Mouse (Mus musculus): ENCODE measurements around the gene Uqcc1. TPM values are rescaled to one million over a fixed set of nuclear protein-coding genes. Genes with fewer than 3 reads are reported as not detected.
"Not testable (repeated sequence)": the region's sequence is repeated elsewhere in the genome, so short reads cannot be mapped to it uniquely, and the experiment has no call there.

Gene Uqcc1
- total RNA-seq, 2 experiments from 2014 or later, result 39.6 to 51.5 TPM

GRCm38 (mm10) chr2:155862573-155863300 lies 67.4 kb downstream of the Uqcc1 start:
- ATAC-seq (replicated peaks; ENCODE audit: poor library complexity), result no peak

- ATAC-seq (replicated peaks; ENCODE audit: poor library complexity), result no peak
Observed at GRCm38 (mm10) chr2:155861581-155861980, 68.5 kb downstream of the Uqcc1 start.

- ATAC-seq (replicated peaks; ENCODE audit: poor library complexity), result no peak
Observed at GRCm38 (mm10) chr2:155860102-155860501, 70.0 kb downstream of the Uqcc1 start.

GRCm38 (mm10) chr2:155852536-155852935 lies 77.6 kb downstream of the Uqcc1 start:
- no peak for ATAC-seq (replicated peaks; ENCODE audit: poor library complexity)

GRCm38 (mm10) chr2:155850120-155850519 lies 80.0 kb downstream of the Uqcc1 start:
- ATAC-seq (replicated peaks; ENCODE audit: poor library complexity), result no peak

- peak; percentile 64 for ATAC-seq (replicated peaks; ENCODE audit: poor library complexity)
Observed at GRCm38 (mm10) chr2:155849464-155849863, 80.6 kb downstream of the Uqcc1 start.

- ATAC-seq (replicated peaks; ENCODE audit: poor library complexity), result peak; percentile 93
Observed at GRCm38 (mm10) chr2:155848291-155848690, 81.8 kb downstream of the Uqcc1 start.

- no peak for ATAC-seq (replicated peaks; ENCODE audit: poor library complexity)
Observed at GRCm38 (mm10) chr2:155846930-155847329, 83.2 kb downstream of the Uqcc1 start.

- no peak for ATAC-seq (replicated peaks; ENCODE audit: poor library complexity)
Observed at GRCm38 (mm10) chr2:155838961-155839360, 91.1 kb downstream of the Uqcc1 start.

GRCm38 (mm10) chr2:155837961-155838360 lies 92.1 kb downstream of the Uqcc1 start:
- ATAC-seq (replicated peaks; ENCODE audit: poor library complexity), result no peak

GRCm38 (mm10) chr2:155834732-155835131 lies 95.4 kb downstream of the Uqcc1 start, which contains the start of gene Fam83c:
Gene Fam83c (minus strand): TSS chr2:155834854.
- no peak for ATAC-seq (replicated peaks; ENCODE audit: poor library complexity)

- ATAC-seq (replicated peaks; ENCODE audit: poor library complexity), result not testable (repeated sequence)
Observed at GRCm38 (mm10) chr2:155832087-155832486, 98.0 kb downstream of the Uqcc1 start.

- 0 out of 2 replicates have a peak, but pooled peaks have one; percentile 20 for ATAC-seq (replicated peaks; ENCODE audit: poor library complexity)
Observed at GRCm38 (mm10) chr2:155831302-155831701, 98.8 kb downstream of the Uqcc1 start.

GRCm38 (mm10) chr2:155830841-155831240 lies 99.3 kb downstream of the Uqcc1 start:
- no peak for ATAC-seq (replicated peaks; ENCODE audit: poor library complexity)

- peak; percentile 93 for ATAC-seq (replicated peaks; ENCODE audit: poor library complexity)
Observed at GRCm38 (mm10) chr2:155826630-155827424, 103.3 kb downstream of the Uqcc1 start, which contains the start of gene Eif6. Gene Eif6 (minus strand): TSS chr2:155826925.

- peak; percentile 9; the same call in 1 of the 2 replicates for ATAC-seq (replicated peaks; ENCODE audit: poor library complexity)
Observed at GRCm38 (mm10) chr2:155825904-155826629, 104.0 kb downstream of the Uqcc1 start.

GRCm38 (mm10) chr2:155823722-155824121 lies 106.4 kb downstream of the Uqcc1 start:
- ATAC-seq (replicated peaks; ENCODE audit: poor library complexity), result no peak

- no peak for ATAC-seq (replicated peaks; ENCODE audit: poor library complexity)
Observed at GRCm38 (mm10) chr2:155820779-155821178, 109.3 kb downstream of the Uqcc1 start.

- ATAC-seq (replicated peaks; ENCODE audit: poor library complexity), result peak; percentile 35
Observed at GRCm38 (mm10) chr2:155819449-155820251, 110.5 kb downstream of the Uqcc1 start.

GRCm38 (mm10) chr2:155819392-155819448 lies 110.9 kb downstream of the Uqcc1 start, which contains the start of gene BC029722:
Gene BC029722 (minus strand): TSS chr2:155819426.
- no peak for ATAC-seq (replicated peaks; ENCODE audit: poor library complexity)

All from megakaryocyte progenitor cell, adult 5-6 weeks (primary cell).